Mouse (Mus musculus): ENCODE data around the gene 4933407L21Rik.
"Not testable (repeated sequence)": the region's sequence is repeated elsewhere in the genome, so short reads cannot be mapped to it uniquely, and the experiment has no call there.

Gene 4933407L21Rik

GRCm38 (mm10) chr1:85957942-85958619 is 29.8 kb downstream of the 4933407L21Rik start:
- in situ Hi-C loops (cut with MboI; ENCODE audit: unreplicated experiment in 2 of 2): no loop called here

- in situ Hi-C loops (cut with MboI; ENCODE audit: unreplicated experiment in 2 of 2): no loop called here
These were observed 31.0 kb downstream of the 4933407L21Rik start for GRCm38 (mm10) chr1:85959129-85959888.

DNA sequence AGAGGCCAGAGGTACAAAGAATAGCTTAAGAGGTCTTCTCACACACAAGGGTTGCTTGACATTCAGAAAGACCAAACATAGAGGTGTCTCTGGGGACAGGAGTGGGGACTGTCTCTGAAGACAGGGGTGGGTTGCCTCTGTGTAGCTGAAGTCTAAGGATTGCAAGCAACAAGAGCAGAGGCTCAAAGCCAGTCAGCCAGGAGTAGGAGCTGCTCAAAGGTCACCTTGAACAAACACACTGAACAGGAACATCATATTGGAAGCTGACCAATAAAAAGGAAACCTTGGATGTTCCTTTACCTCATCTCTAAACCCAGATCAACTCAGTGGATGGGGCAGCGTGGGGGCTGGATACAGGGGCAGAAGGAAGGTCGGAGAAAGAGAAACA is 31.6 kb downstream of the 4933407L21Rik start:
- in situ Hi-C loops (cut with MboI; ENCODE audit: unreplicated experiment in 2 of 2): no loop called here

- in situ Hi-C loops (cut with MboI; ENCODE audit: unreplicated experiment in 2 of 2): no loop called here
These were observed 32.6 kb downstream of the 4933407L21Rik start, which contains the start of gene Gpr55 for GRCm38 (mm10) chr1:85960873-85961272. TSS of gene Gpr55 (minus strand) at chr1:85961007.

DNA sequence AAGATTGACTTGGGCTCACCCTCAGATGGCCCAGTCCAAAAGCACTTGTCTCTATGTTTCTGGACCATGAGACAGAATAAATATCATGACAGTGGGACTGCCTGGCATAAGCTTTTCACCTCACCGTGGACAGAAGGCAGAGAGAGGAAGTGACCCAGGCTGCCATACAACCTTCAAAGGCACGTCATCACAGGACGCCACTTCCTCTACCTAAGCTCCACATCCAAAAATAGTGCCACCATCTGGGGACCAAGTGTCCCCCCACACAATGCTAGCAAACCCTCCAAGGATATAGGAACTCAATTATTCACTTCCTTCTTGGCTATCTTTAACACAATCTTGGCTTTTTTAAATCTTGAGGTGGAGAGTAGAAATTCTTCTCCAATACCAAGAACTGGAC is 33.8 kb downstream of the 4933407L21Rik start:
- in situ Hi-C loops (cut with MboI; ENCODE audit: unreplicated experiment in 2 of 2): no loop called here

GRCm38 (mm10) chr1:85965856-85966255 is 37.6 kb downstream of the 4933407L21Rik start:
- in situ Hi-C loops (cut with MboI; ENCODE audit: unreplicated experiment in 2 of 2): no loop called here

DNA sequence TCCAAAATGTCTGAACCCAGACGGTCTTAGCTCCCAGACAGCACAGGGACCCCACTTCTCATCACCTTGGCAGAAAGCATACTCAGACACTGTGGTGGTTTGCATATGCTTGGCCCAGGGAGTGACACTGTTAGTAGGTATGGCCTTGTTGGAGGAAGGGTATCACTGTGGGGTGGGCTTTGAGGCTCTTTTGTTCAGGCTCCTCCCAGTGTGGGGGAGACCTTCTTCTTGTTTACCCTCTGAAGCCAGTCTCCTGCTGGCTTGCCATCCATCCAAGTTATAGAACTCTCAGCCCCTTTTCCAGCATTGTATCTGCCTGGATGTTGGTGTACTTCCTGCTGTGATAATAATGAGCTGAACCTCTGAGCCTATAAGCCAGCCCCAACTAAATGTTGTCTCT is 40.8 kb downstream of the 4933407L21Rik start:
- in situ Hi-C loops (cut with MboI; ENCODE audit: unreplicated experiment in 2 of 2): no loop called here

DNA sequence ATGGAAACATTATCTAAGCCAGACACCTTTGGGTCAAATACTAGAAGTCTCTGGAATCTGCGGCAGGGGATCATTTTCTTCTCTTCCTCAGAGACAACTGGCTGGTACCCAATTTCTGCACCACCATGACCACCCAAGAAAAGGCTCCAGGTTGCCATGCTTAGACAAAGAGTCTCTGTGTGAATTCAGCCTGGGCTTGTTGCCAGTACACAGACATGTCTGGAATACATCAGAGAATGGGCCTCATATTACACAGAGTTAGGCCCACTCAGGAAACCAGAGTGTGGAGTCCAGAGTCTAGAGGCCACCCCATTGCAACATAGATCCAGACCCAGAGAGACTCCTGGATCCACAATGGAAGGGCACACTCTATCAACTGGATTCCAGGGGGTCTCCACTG is 41.2 kb downstream of the 4933407L21Rik start:
- in situ Hi-C loops (cut with MboI; ENCODE audit: unreplicated experiment in 2 of 2): no loop called here

- in situ Hi-C loops (cut with MboI; ENCODE audit: unreplicated experiment in 2 of 2): no loop called here
These were observed 42.8 kb downstream of the 4933407L21Rik start for GRCm38 (mm10) chr1:85971070-85971469.

DNA sequence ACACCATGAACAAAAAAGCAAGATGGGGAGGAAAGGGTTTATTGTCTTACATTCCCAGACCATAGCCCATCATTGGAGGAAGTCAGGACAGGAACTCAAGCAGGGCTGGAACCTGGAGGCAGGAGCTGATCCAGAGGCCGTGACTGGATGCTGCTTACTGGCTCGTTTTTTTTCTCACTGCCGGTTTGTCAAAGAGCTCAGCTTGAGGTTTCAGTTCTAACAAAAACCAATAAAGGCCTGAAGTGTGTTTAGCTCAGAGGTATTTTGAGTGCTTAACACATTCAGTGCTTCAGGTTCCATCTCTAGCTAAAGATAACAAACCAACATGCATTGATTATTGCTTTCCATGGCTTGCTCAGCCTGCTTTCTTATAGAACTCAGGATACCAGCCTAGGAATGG is 44.1 kb downstream of the 4933407L21Rik start:
- in situ Hi-C loops (cut with MboI; ENCODE audit: unreplicated experiment in 2 of 2): no loop called here

DNA sequence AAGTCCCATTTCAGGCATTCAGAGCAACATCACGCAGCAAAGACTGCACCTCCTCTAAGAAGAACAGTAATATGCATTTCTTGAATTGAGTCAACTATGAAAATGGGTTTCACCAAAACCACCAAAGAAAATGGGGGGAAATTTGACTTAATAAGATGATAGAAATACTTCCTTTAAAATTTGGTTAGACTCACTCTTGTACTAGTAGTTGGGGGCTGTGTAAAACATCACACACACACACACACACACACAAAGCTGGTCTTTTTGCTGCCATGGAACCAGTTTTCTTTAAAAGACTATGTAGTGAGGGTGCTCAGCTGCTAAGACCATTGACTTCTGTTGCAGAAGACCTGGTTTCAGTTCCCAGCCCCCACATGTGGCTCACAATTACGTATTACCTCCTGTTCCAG is 45.2 kb downstream of the 4933407L21Rik start:
- in situ Hi-C loops (cut with MboI; ENCODE audit: unreplicated experiment in 2 of 2): no loop called here

GRCm38 (mm10) chr1:85977709-85978108 is 49.4 kb downstream of the 4933407L21Rik start:
- in situ Hi-C loops (cut with MboI; ENCODE audit: unreplicated experiment in 2 of 2): no loop called here

DNA sequence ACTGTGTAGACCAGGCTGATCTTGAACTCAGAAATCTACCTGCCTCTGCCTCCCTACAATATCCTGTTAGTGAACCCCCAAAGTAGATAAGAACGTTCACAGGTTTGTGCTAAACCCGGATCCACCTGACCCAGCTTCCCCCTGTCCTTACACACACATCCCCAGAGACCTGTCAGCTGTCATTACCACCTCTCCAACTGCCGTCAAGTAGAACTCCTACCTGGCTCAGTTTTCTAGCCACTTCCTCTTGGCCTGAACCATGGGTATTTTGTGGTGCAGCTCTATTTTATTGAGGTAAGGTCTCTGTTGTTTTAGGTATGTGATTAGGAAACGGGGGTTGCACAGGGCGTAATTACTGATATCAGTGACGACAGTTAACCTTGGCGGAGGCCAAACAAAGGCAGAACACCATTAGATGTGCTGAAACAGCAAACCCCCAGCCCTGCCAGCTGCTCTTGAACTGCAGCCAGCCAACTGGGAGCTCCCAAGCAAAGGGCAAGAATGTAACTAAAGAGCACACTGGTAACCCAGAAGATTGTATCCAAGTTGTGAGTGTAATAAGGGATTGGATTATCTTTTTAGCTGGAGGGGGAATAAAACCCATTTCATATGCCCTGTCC is 53.6 kb downstream of the 4933407L21Rik start:
- in situ Hi-C loops (cut with MboI; ENCODE audit: unreplicated experiment in 2 of 2): no loop called here

GRCm38 (mm10) chr1:85985784-85986183 is 57.5 kb downstream of the 4933407L21Rik start:
- in situ Hi-C loops (cut with MboI; ENCODE audit: unreplicated experiment in 2 of 2): no loop called here

DNA sequence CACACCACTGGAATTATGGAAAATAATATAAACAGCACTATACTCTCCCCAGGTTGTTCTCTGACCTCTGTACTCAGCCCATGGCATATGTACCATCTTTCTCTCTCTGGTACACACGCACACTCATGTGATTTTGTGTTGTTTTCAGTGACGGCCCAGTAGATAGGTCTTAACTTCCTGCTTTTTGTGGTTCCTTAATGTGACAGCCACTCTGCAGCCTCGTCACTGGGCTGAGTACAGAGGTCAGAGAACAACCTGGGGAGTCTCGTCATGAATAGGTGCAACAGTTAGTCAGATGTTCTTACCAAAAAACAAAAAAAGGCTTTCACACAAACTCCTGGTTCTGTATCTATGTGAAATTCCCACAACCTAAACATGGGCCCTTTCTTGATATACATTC is 60.1 kb downstream of the 4933407L21Rik start:
- in situ Hi-C loops (cut with MboI; ENCODE audit: unreplicated experiment in 2 of 2): no loop called here

DNA sequence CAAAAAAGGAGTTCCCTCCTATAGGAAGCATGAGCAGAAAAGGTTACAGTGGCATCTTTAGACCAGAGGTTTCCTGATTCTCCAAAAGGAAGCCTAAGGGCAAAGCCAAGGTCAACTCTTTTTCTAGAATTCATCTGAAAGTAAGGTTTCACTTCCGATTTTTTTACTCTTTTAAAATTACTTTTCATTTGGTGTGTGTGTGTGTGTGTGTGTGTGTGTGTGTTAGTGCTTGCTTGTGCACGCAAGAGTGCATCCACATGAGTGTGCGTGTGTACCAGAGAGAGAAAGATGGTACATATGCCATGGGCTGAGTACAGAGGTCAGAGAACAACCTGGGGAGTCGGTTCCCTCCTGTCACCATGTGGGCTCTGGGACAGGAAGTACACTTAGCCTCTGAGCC is 60.6 kb downstream of the 4933407L21Rik start:
- in situ Hi-C loops (cut with MboI; ENCODE audit: unreplicated experiment in 2 of 2): not testable (repeated sequence)

Data from v-Abl transformed pro-B cells (cell line).